Mouse (Mus musculus): ENCODE measurements around the gene Arrdc4. TPM values are rescaled to one million over a fixed set of nuclear protein-coding genes. Genes with fewer than 3 reads are reported as not detected.

The Arrdc4 gene
- polyA plus RNA-seq (2016; fragmentation: Nextera tagmentation; extraction: Ambion mirVana), result 29.5 and 29.8 TPM in 2 replicates

GRCm38 (mm10) chr7:68748761-68749635, at the start of gene Arrdc4:
TSS of gene Arrdc4 (minus strand) at chr7:68749241.
- Histone ChIP-seq H3K27me3 (no peaks in the 10 kb centered on the region), H3K9ac (peak within 1 kb of the TSS; percentile 78), H3K4me3 (peak within 1 kb of the TSS; percentile 87), H3K27ac (peak within 1 kb of the TSS; percentile 73), H3K4me2 (replicated peaks) (peak within 1 kb of the TSS; percentile 96), H3K36me3 (peaks cover 8% of the 10 kb centered on the region; the same call in 1 of the 2 replicates), H3K4me1 (peaks cover 26% of the 10 kb centered on the region), H3K9me3 (replicated peaks) (no peaks in the 10 kb centered on the region)
- under 1% methylated on average over 54 of the region's 54 CpGs for WGBS
- peak; percentile 100 for ATAC-seq (ENCODE audit: low FRiP score)

GRCm38 (mm10) chr7:68795578-68795977, 46.5 kb upstream of the Arrdc4 start:
- 83% methylated on average over 5 of the region's 5 CpGs for WGBS
- H3K9me3 ChIP-seq (replicated peaks), result no peaks in the 10 kb centered on the region

GRCm38 (mm10) chr7:68788711-68789110, 39.7 kb upstream of the Arrdc4 start:
- Histone ChIP-seq H3K36me3 (no peaks in the 10 kb centered on the region), H3K4me3 (no peak overlapping the region), H3K27ac (no peak overlapping the region), H3K4me2 (replicated peaks) (no peak overlapping the region), H3K9ac (no peak overlapping the region), H3K27me3 (no peaks in the 10 kb centered on the region), H3K9me3 (replicated peaks) (no peaks in the 10 kb centered on the region), H3K4me1 (no peaks in the 10 kb centered on the region)
- ATAC-seq (ENCODE audit: low FRiP score), result no peak
- 89% methylated on average over 3 of the region's 3 CpGs for WGBS

More at GRCm38 (mm10) chr7:68795578-68795977, 46.5 kb upstream of the Arrdc4 start:
- Histone ChIP-seq H3K9ac (no peak overlapping the region), H3K27me3 (no peaks in the 10 kb centered on the region), H3K27ac (no peak overlapping the region), H3K36me3 (no peaks in the 10 kb centered on the region), H3K4me1 (no peaks in the 10 kb centered on the region), H3K4me3 (no peak overlapping the region), H3K4me2 (replicated peaks) (no peak overlapping the region)
- ATAC-seq (ENCODE audit: low FRiP score), result no peak

GRCm38 (mm10) chr7:68771757-68772094, 22.7 kb upstream of the Arrdc4 start:
- Histone ChIP-seq H3K4me1 (no peaks in the 10 kb centered on the region), H3K36me3 (no peaks in the 10 kb centered on the region), H3K4me2 (replicated peaks) (no peak overlapping the region), H3K4me3 (no peak overlapping the region), H3K9me3 (replicated peaks) (no peaks in the 10 kb centered on the region), H3K9ac (no peak overlapping the region), H3K27ac (no peak overlapping the region), H3K27me3 (no peaks in the 10 kb centered on the region)
- WGBS, result 79% methylated on average over 2 of the region's 2 CpGs
- ATAC-seq (ENCODE audit: low FRiP score), result no peak

- WGBS, result 78% methylated on average over 7 of the region's 7 CpGs
- no peak for ATAC-seq (ENCODE audit: low FRiP score)
- no peaks in the 10 kb centered on the region for H3K9me3 ChIP-seq (replicated peaks)
- no peaks in the 10 kb centered on the region for H3K4me1 ChIP-seq
- no peak overlapping the region for H3K4me3 ChIP-seq
- H3K4me2 ChIP-seq (replicated peaks), result no peak overlapping the region
- no peaks in the 10 kb centered on the region for H3K27me3 ChIP-seq
- H3K9ac ChIP-seq, result no peak overlapping the region
- no peak overlapping the region for H3K27ac ChIP-seq
- H3K36me3 ChIP-seq, result no peaks in the 10 kb centered on the region
These were observed 22.1 kb upstream of the Arrdc4 start for GRCm38 (mm10) chr7:68770894-68771756.

GRCm38 (mm10) chr7:68765926-68766325, 16.9 kb upstream of the Arrdc4 start:
- H3K36me3 ChIP-seq, result no peaks in the 10 kb centered on the region
- H3K27ac ChIP-seq, result no peak overlapping the region
- H3K9ac ChIP-seq, result no peak overlapping the region
- H3K9me3 ChIP-seq (replicated peaks), result no peaks in the 10 kb centered on the region
- H3K4me3 ChIP-seq, result no peak overlapping the region
- H3K4me1 ChIP-seq, result no peaks in the 10 kb centered on the region
- H3K4me2 ChIP-seq (replicated peaks), result no peak overlapping the region
- 92% methylated on average over 4 of the region's 4 CpGs for WGBS
- ATAC-seq (ENCODE audit: low FRiP score), result no peak
- H3K27me3 ChIP-seq, result no peaks in the 10 kb centered on the region

GRCm38 (mm10) chr7:68759148-68759724, 10.2 kb upstream of the Arrdc4 start:
- no peak for ATAC-seq (ENCODE audit: low FRiP score)
- Histone ChIP-seq H3K36me3 (no peaks in the 10 kb centered on the region), H3K27ac (no peak overlapping the region), H3K9me3 (replicated peaks) (no peaks in the 10 kb centered on the region), H3K27me3 (no peaks in the 10 kb centered on the region), H3K9ac (no peak overlapping the region), H3K4me3 (no peak overlapping the region), H3K4me2 (replicated peaks) (no peak overlapping the region), H3K4me1 (no peaks in the 10 kb centered on the region)
- WGBS, result 80% methylated on average over 6 of the region's 6 CpGs

GRCm38 (mm10) chr7:68756656-68757204, 7.7 kb upstream of the Arrdc4 start:
- 91% methylated on average over 6 of the region's 6 CpGs for WGBS
- no peak for ATAC-seq (ENCODE audit: low FRiP score)
- H3K36me3 ChIP-seq, result no peaks in the 10 kb centered on the region

GRCm38 (mm10) chr7:68749919-68750318, 878 bp upstream of the Arrdc4 start:
- Histone ChIP-seq H3K9me3 (replicated peaks) (no peaks in the 10 kb centered on the region), H3K4me3 (0 out of 2 replicates have a peak overlapping the region, but pooled peaks have one; percentile 12), H3K36me3 (no peaks in the 10 kb centered on the region), H3K27me3 (no peaks in the 10 kb centered on the region), H3K4me2 (replicated peaks) (peak overlapping the region; percentile 42), H3K9ac (no peak overlapping the region), H3K4me1 (peaks cover 26% of the 10 kb centered on the region), H3K27ac (no peak overlapping the region)
- 77% methylated on average over 8 of the region's 8 CpGs for WGBS
- ATAC-seq (ENCODE audit: low FRiP score), result no peak

More at GRCm38 (mm10) chr7:68756656-68757204, 7.7 kb upstream of the Arrdc4 start:
- no peak overlapping the region for H3K4me3 ChIP-seq
- H3K27me3 ChIP-seq, result no peaks in the 10 kb centered on the region
- no peak overlapping the region for H3K27ac ChIP-seq
- no peaks in the 10 kb centered on the region for H3K4me1 ChIP-seq
- H3K9me3 ChIP-seq (replicated peaks), result no peaks in the 10 kb centered on the region
- H3K9ac ChIP-seq, result no peak overlapping the region
- no peak overlapping the region for H3K4me2 ChIP-seq (replicated peaks)

GRCm38 (mm10) chr7:68748361-68748760, 680 bp downstream of the Arrdc4 start:
- no peak; the same call in 1 of the 2 replicates for ATAC-seq (ENCODE audit: low FRiP score)
- 24% methylated on average over 7 of the region's 8 CpGs for WGBS

GRCm38 (mm10) chr7:68744616-68745015, 4.4 kb downstream of the Arrdc4 start:
- H3K36me3 ChIP-seq, result peaks cover 41% of the 10 kb centered on the region
- no peak overlapping the region for H3K4me2 ChIP-seq (replicated peaks)
- ATAC-seq (ENCODE audit: low FRiP score), result no peak
- H3K9ac ChIP-seq, result no peak overlapping the region
- 87% methylated on average over 9 of the region's 9 CpGs for WGBS
- peaks cover 22% of the 10 kb centered on the region for H3K4me1 ChIP-seq
- no peaks in the 10 kb centered on the region for H3K27me3 ChIP-seq
- no peak overlapping the region for H3K4me3 ChIP-seq
- no peak overlapping the region for H3K27ac ChIP-seq
- H3K9me3 ChIP-seq (replicated peaks), result no peaks in the 10 kb centered on the region

More at GRCm38 (mm10) chr7:68748361-68748760, 680 bp downstream of the Arrdc4 start:
- H3K9me3 ChIP-seq (replicated peaks), result no peaks in the 10 kb centered on the region
- no peaks in the 10 kb centered on the region for H3K27me3 ChIP-seq
- H3K9ac ChIP-seq, result peak overlapping the region; percentile 78
- peak overlapping the region; percentile 96 for H3K4me2 ChIP-seq (replicated peaks)
- H3K4me1 ChIP-seq, result peaks cover 26% of the 10 kb centered on the region
- peaks cover 8% of the 10 kb centered on the region; the same call in 1 of the 2 replicates for H3K36me3 ChIP-seq
- peak overlapping the region; percentile 87 for H3K4me3 ChIP-seq
- peak overlapping the region; percentile 73 for H3K27ac ChIP-seq

GRCm38 (mm10) chr7:68744206-68744605, 4.8 kb downstream of the Arrdc4 start:
- Histone ChIP-seq H3K4me1 (peaks cover 20% of the 10 kb centered on the region), H3K4me3 (no peak overlapping the region), H3K36me3 (peaks cover 45% of the 10 kb centered on the region), H3K27ac (no peak overlapping the region), H3K9me3 (replicated peaks) (no peaks in the 10 kb centered on the region), H3K4me2 (replicated peaks) (no peak overlapping the region), H3K9ac (no peak overlapping the region), H3K27me3 (no peaks in the 10 kb centered on the region)
- 83% methylated on average over 2 of the region's 2 CpGs for WGBS
- no peak for ATAC-seq (ENCODE audit: low FRiP score)
